Mouse (Mus musculus): ENCODE measurements around the gene Scgb1c1.

The Scgb1c1 gene

GRCm38 (mm10) chr7:140845683-140846082 is 336 bp downstream of the Scgb1c1 start:
- DNase-seq, result no peak

- DNase-seq, result no peak
Observed at GRCm38 (mm10) chr7:140846676-140847075, 1.3 kb downstream of the Scgb1c1 start.

- no peak for DNase-seq
Observed at GRCm38 (mm10) chr7:140847755-140848580, 2.6 kb downstream of the Scgb1c1 start, which contains the start of gene Odf3. TSS of gene Odf3 (plus strand) at chr7:140847805.

GRCm38 (mm10) chr7:140848591-140848990 is 3.2 kb downstream of the Scgb1c1 start:
- DNase-seq, result no peak

- DNase-seq, result no peak
Observed at GRCm38 (mm10) chr7:140851916-140852315, 6.6 kb downstream of the Scgb1c1 start.

- no peak for DNase-seq
Observed at GRCm38 (mm10) chr7:140853386-140853785, 8.0 kb downstream of the Scgb1c1 start.

- DNase-seq, result no peak
Observed at GRCm38 (mm10) chr7:140854483-140854882, 9.1 kb downstream of the Scgb1c1 start.

- DNase-seq, result no peak
Observed at GRCm38 (mm10) chr7:140855181-140855580, 9.8 kb downstream of the Scgb1c1 start.

GRCm38 (mm10) chr7:140855860-140856784 is 10.8 kb downstream of the Scgb1c1 start, which contains the start of gene Gm45785:
TSS of gene Gm45785 (minus strand) at chr7:140856331.
- peak; percentile 71 for DNase-seq

- peak; percentile 88 for DNase-seq
Observed at GRCm38 (mm10) chr7:140856785-140857549, 11.6 kb downstream of the Scgb1c1 start, which contains the start of gene Ric8a. TSS of gene Ric8a (plus strand) at chr7:140856957.

GRCm38 (mm10) chr7:140857550-140858505 is 12.5 kb downstream of the Scgb1c1 start, which contains the start of gene Bet1l:
TSS of gene Bet1l (minus strand) at chr7:140857577.
- DNase-seq, result no peak

GRCm38 (mm10) chr7:140858746-140859145 is 13.4 kb downstream of the Scgb1c1 start:
- DNase-seq, result no peak

GRCm38 (mm10) chr7:140859997-140860396 is 14.7 kb downstream of the Scgb1c1 start:
- DNase-seq, result no peak

- no peak for DNase-seq
Observed at GRCm38 (mm10) chr7:140860728-140861127, 15.4 kb downstream of the Scgb1c1 start.

- DNase-seq, result no peak
Observed at GRCm38 (mm10) chr7:140864761-140865160, 19.4 kb downstream of the Scgb1c1 start.

- no peak for DNase-seq
Observed at GRCm38 (mm10) chr7:140874224-140874623, 28.9 kb downstream of the Scgb1c1 start.

GRCm38 (mm10) chr7:140877364-140877763 is 32.0 kb downstream of the Scgb1c1 start:
- DNase-seq, result no peak

GRCm38 (mm10) chr7:140879355-140879754 is 34.0 kb downstream of the Scgb1c1 start:
- peak; percentile 31 for DNase-seq

- DNase-seq, result no peak
Observed at GRCm38 (mm10) chr7:140880419-140880818, 35.1 kb downstream of the Scgb1c1 start.

- DNase-seq, result no peak
Observed at GRCm38 (mm10) chr7:140880865-140881515, 35.6 kb downstream of the Scgb1c1 start.

Data from thymus, postnatal 4 days (tissue).